Mouse (Mus musculus) lung, embryonic 14.5 days (tissue): ENCODE results near the gene Btbd35f29. TPM values are rescaled to one million over a fixed set of nuclear protein-coding genes. Genes with fewer than 3 reads are reported as not detected.
"Not testable (repeated sequence)": the region's sequence is repeated elsewhere in the genome, so short reads cannot be mapped to it uniquely, and the experiment has no call there.

Experiments
- ATAC-seq: fragments of 200-750 bp; cut with Nextera tagmentation; 2 replicates; pipeline ENCODE4 v1.8.0; 2017; ENCODE audit warnings: mild to moderate bottlenecking, moderate TSS enrichment, moderate library complexity; ENCODE audit not compliant: insufficient read depth
- DNase-seq: peaks from one replicate; pipeline ENCODE4 v3.0.0-alpha.2; 2015
- H3K27ac ChIP-seq: fragments of 300-500 bp; sonication (generic); 2 replicates; pipeline ENCODE4 v1.5.1; 2014; ENCODE audit warnings: low read depth, mild to moderate bottlenecking, moderate library complexity
- H3K27me3 ChIP-seq: fragments of 300-500 bp; sonication (generic); 2 replicates; pipeline ENCODE4 v1.6.1; 2014; ENCODE audit warnings: low read length, control low read depth; ENCODE audit not compliant: insufficient read depth
- H3K36me3 ChIP-seq: fragments of 300-500 bp; sonication (generic); 2 replicates; pipeline ENCODE4 v1.6.1; 2014; ENCODE audit warnings: control low read depth; ENCODE audit not compliant: insufficient read depth
- H3K4me1 ChIP-seq: fragments of 300-500 bp; sonication (generic); 2 replicates; pipeline ENCODE4 v1.6.1; 2014; ENCODE audit warnings: antibody characterized with exemption, control low read depth; ENCODE audit not compliant: insufficient read depth
- H3K4me2 ChIP-seq: fragments of 300-500 bp; sonication (generic); 2 replicates; pipeline ENCODE4 v1.6.1; 2014; ENCODE audit warnings: mild to moderate bottlenecking
- H3K4me3 ChIP-seq: fragments of 300-500 bp; sonication (generic); 2 replicates; pipeline ENCODE4 v1.5.1; 2014; ENCODE audit warnings: low read depth, low read length
- H3K9ac ChIP-seq: fragments of 300-500 bp; sonication (generic); 2 replicates; pipeline ENCODE4 v1.6.1; 2014
- H3K9me3 ChIP-seq: fragments of 300-500 bp; sonication (generic); 2 replicates; pipeline ENCODE4 v1.6.1; 2016; ENCODE audit warnings: low read depth, low read length, control low read depth
- WGBS: fragments of 180-500 bp; shearing (Covaris S2); extraction: QIAGEN DNeasy Blood & Tissue Kit; methylation state at CpG from one replicate; pipeline ENCODE4 v1.1.7; 2014; 5-methylcytosine and 5-hydroxymethylcytosine counted together
- polyA plus RNA-seq: library from polyadenylated mRNA; unstranded; fragments of >200 nt; fragmentation: Nextera tagmentation; extraction: Ambion mirVana; gene quantifications from 2 replicates; pipeline ENCODE4 v1.2.1, GENCODE M21; 2014

The Btbd35f29 gene
- not detected in 2 replicates for polyA plus RNA-seq

GRCm38 (mm10) chrX:31117374-31117773, at the start of gene Btbd35f29:
Gene Btbd35f29, plus strand, starts transcription at chrX:31117674.
- H3K27ac ChIP-seq, H3K4me2 ChIP-seq, H3K9me3 ChIP-seq, H3K4me3 ChIP-seq, H3K27me3 ChIP-seq, ATAC-seq, H3K4me1 ChIP-seq, H3K36me3 ChIP-seq, H3K9ac ChIP-seq, DNase-seq: not testable (repeated sequence)
- no CpG with 5 or more reads among the region's 4 CpGs for WGBS

DNA sequence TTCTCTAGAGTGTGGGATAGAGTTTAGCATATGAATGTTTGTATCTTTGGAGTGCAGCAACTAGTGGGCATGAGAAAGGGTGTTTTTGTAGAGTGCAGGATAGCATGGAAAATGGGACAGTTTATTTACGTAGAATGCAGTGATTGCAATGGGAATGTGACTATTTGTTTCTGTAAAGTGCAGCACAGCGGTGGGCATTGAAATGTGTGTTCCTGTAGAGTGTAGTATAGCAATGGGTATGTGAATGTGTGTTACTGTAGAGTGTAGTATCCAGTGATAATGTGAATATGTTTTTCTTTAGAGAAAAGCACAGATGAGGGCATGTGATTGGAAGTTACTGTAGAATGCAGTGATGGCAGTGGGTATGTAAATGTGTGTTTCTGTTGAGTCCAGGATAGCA, 23.9 kb downstream of the Btbd35f29 start:
- not testable (repeated sequence) for ATAC-seq

DNA sequence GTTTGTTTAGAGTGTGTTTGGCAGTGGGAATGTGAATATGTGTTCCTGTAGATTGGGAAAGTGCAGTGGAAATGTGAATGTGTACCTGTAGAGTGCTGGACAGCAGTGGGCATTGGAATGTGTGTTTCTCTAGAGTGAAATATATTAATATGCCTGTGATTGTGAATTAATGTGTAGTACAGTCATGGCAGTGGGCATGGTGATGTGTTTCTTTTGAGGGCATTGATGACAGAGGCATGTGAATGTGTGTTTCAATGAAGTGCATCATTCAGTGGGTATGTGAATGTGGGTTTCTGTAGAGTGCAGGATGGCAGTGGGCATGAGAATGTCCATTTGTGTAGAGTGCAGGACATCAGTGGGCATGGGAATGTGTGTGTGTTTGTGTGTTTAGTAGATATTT, 27.7 kb downstream of the Btbd35f29 start:
- H3K27ac ChIP-seq, ATAC-seq, H3K4me1 ChIP-seq, H3K36me3 ChIP-seq, H3K4me3 ChIP-seq, H3K4me2 ChIP-seq, DNase-seq, H3K27me3 ChIP-seq, H3K9ac ChIP-seq, H3K9me3 ChIP-seq: not testable (repeated sequence)

More for the DNA sequence above, 23.9 kb downstream of the Btbd35f29 start:
- not testable (repeated sequence) for H3K27ac ChIP-seq, H3K27me3 ChIP-seq, DNase-seq, H3K9me3 ChIP-seq, H3K4me3 ChIP-seq, H3K36me3 ChIP-seq, H3K9ac ChIP-seq, H3K4me2 ChIP-seq, H3K4me1 ChIP-seq
- 83% methylated on average over 2 of the region's 2 CpGs for WGBS

DNA sequence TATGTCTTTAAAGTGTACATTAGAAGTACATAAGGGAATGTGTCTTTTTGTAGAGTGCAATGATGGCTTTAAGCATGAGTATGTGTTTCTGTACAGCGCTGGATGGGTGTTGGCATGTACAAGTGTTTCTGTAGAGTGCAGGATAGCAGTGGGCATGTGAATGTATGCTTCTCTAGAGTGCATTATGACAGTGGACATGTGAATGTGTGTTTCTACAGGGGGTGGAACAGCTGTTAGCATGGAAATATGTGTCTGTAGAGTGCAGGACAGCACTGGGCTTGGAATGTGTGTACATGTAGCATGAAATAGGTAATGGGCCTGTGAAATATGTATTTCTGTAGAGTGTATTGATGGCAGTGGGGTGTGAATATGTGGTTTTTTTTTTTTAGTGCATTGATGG, 28.4 kb downstream of the Btbd35f29 start:
- H3K9me3 ChIP-seq, H3K27ac ChIP-seq, H3K36me3 ChIP-seq, H3K4me2 ChIP-seq, H3K27me3 ChIP-seq, DNase-seq, H3K9ac ChIP-seq, H3K4me1 ChIP-seq, H3K4me3 ChIP-seq, ATAC-seq: not testable (repeated sequence)
- WGBS = 84% methylated on average over 1 of the region's 1 CpGs

GRCm38 (mm10) chrX:31158534-31159085, 41.1 kb downstream of the Btbd35f29 start:
- ATAC-seq, H3K27me3 ChIP-seq, H3K36me3 ChIP-seq, H3K4me3 ChIP-seq, H3K4me2 ChIP-seq, H3K9ac ChIP-seq, H3K4me1 ChIP-seq, H3K27ac ChIP-seq, DNase-seq: not testable (repeated sequence)
- peaks cover 11% of the 10 kb centered on the region for H3K9me3 ChIP-seq
- WGBS = 78% methylated on average over 2 of the region's 2 CpGs

DNA sequence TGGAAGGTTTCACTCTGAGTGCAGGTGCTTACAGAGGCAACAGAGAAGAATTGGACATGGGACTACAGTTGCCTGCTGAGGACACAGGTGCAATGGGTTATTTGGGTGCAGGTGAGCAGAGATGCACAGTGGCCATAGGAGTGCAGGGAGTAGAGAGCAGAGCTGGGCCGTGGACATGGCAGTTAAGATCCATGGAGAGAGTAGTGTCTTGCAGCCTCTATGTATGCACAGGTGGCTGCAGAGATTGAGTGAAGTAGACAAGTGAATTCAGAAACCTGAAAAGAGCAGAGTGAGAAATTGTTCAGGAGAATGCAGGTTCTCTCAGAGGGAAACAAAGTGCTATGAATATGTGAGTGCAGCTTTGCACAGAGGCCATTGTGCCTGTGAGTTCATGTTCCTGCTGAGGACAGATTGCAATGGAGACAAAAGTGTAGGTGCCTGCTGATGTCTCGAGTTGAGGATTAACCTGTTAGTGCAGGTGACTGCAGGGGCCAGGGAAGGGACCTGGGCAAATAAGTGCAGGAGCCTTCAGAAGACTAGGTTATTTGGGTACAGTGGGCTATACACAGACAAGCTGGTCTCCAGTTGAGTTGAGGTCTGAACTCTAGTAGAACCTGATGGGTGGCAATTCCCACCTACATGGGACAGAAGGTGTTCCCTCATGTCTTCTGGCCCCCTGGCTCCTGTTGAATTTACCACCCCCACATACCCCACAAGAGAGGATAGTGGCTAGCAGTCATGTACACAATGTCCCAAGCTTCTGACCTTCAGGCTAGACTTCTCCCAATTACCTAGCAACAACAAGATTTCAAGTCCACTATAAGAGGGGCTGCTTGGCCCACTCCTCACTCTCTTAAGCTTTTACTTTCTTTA, 42.2 kb downstream of the Btbd35f29 start:
- not testable (repeated sequence) for DNase-seq, H3K9ac ChIP-seq, ATAC-seq, H3K4me2 ChIP-seq, H3K27me3 ChIP-seq, H3K36me3 ChIP-seq, H3K4me1 ChIP-seq, H3K27ac ChIP-seq, H3K4me3 ChIP-seq
- WGBS = 55% methylated on average over 2 of the region's 2 CpGs
- H3K9me3 ChIP-seq = peaks cover 11% of the 10 kb centered on the region

GRCm38 (mm10) chrX:31160554-31160953, 43.1 kb downstream of the Btbd35f29 start:
- H3K4me1 ChIP-seq, DNase-seq: not testable (repeated sequence)
- H3K9me3 ChIP-seq = peaks cover 11% of the 10 kb centered on the region

DNA sequence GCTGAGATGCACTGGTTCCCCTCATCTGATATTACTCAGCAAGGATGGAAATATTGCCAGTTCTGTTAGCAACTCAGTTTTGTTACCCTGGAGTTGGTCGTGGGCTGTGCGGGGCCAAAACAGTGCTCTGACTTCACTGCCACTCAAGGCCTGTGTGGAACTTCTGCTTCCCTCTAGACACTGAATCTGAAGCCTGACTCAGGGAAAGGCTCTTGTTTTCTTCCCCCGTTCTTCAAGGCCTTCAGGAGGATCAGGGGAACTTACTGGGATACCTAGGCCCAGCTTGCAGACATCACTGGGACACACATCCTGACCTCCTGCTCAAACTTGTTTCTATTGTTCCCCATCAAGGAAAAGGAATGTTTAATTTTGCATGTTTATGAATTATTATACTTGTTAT, 45.2 kb downstream of the Btbd35f29 start:
- ATAC-seq, H3K27ac ChIP-seq, H3K9ac ChIP-seq, H3K4me1 ChIP-seq, H3K27me3 ChIP-seq, H3K4me2 ChIP-seq, DNase-seq, H3K36me3 ChIP-seq, H3K4me3 ChIP-seq: not testable (repeated sequence)
- 75% methylated on average over 3 of the region's 3 CpGs for WGBS
- H3K9me3 ChIP-seq = peaks cover 11% of the 10 kb centered on the region

More at GRCm38 (mm10) chrX:31160554-31160953, 43.1 kb downstream of the Btbd35f29 start:
- not testable (repeated sequence) for H3K9ac ChIP-seq, ATAC-seq, H3K4me2 ChIP-seq, H3K27me3 ChIP-seq, H3K4me3 ChIP-seq, H3K27ac ChIP-seq, H3K36me3 ChIP-seq
- 85% methylated on average over 4 of the region's 4 CpGs for WGBS

DNA sequence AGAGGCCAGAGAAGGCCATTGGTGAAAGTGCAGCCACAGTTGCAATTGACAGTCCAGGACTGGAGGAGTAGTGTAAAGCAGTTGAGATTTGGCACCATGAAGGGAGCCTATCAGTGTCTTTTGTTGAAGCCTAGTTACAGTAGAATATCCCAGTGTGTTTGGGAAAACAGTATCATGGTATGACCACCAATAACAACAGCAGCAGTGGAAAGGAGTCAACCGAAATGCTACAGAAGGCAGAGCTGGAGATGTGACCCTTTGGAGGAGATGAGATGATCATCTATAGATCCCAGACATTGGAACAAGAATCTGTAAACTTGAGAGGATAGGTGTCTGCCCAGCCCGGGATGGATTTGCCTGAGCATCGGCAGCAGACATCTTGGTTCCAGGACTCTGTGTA, 47.7 kb downstream of the Btbd35f29 start:
- not testable (repeated sequence) for H3K36me3 ChIP-seq, H3K27ac ChIP-seq, H3K4me2 ChIP-seq, DNase-seq, H3K9me3 ChIP-seq, ATAC-seq, H3K4me3 ChIP-seq, H3K27me3 ChIP-seq, H3K4me1 ChIP-seq, H3K9ac ChIP-seq
- 89% methylated on average over 2 of the region's 3 CpGs for WGBS
